Mouse (Mus musculus) limb, embryonic 10.5 days (tissue): ENCODE data around the gene Iqschfp. TPM values are rescaled to one million over a fixed set of nuclear protein-coding genes. Genes with fewer than 3 reads are reported as not detected.

Experiments
- DNase-seq: peaks from one replicate; pipeline ENCODE4 v3.0.0-alpha.2; 2017; ENCODE audit warnings: low spot score
- H3K27ac ChIP-seq: fragments of 300-500 bp; sonication (generic); 2 replicates; pipeline ENCODE4 v1.5.1; 2016; ENCODE audit warnings: mild to moderate bottlenecking
- H3K27me3 ChIP-seq: fragments of 300-500 bp; sonication (generic); 2 replicates; pipeline ENCODE4 v1.6.1; 2016; ENCODE audit warnings: low read depth, mild to moderate bottlenecking; ENCODE audit not compliant: poor library complexity, severe bottlenecking
- H3K36me3 ChIP-seq: fragments of 300-500 bp; sonication (generic); 2 replicates; pipeline ENCODE4 v1.6.1; 2016; ENCODE audit warnings: mild to moderate bottlenecking, moderate library complexity
- H3K4me1 ChIP-seq: fragments of 300-500 bp; sonication (generic); 2 replicates; pipeline ENCODE4 v1.6.1; 2016
- H3K4me3 ChIP-seq: fragments of 300-500 bp; sonication (generic); 2 replicates; pipeline ENCODE4 v1.5.1; 2016; ENCODE audit warnings: mild to moderate bottlenecking, moderate library complexity
- H3K9me3 ChIP-seq: fragments of 300-500 bp; sonication (generic); replicated peaks from 2 replicates; pipeline ENCODE4 v1.6.1; 2016; ENCODE audit warnings: mild to moderate bottlenecking
- WGBS: fragments of 180-500 bp; shearing (Covaris S2); methylation state at CpG from one replicate; pipeline ENCODE4 v1.1.7; 2016; 5-methylcytosine and 5-hydroxymethylcytosine counted together
- polyA plus RNA-seq: library from polyadenylated mRNA; unstranded; fragments of >200 nt; fragmentation: Nextera tagmentation; extraction: Ambion mirVana; gene quantifications from 2 replicates; pipeline ENCODE4 v1.2.1, GENCODE M21; 2016

Gene Iqschfp
- polyA plus RNA-seq, 1 experiment from 2014 or later = not detected

GRCm38 (mm10) chr3:68669418-68669974 is 777.5 kb downstream of the Iqschfp start:
- no peaks in the 10 kb centered on the region for H3K27me3 ChIP-seq
- WGBS = 82% methylated on average over 5 of the region's 5 CpGs
- no peak overlapping the region for H3K4me3 ChIP-seq
- no peak overlapping the region for H3K27ac ChIP-seq
- H3K4me1 ChIP-seq = peaks cover 6% of the 10 kb centered on the region; the same call in 1 of the 2 replicates
- H3K9me3 ChIP-seq = no peaks in the 10 kb centered on the region
- no peak for DNase-seq
- H3K36me3 ChIP-seq = no peaks in the 10 kb centered on the region

- peaks cover 11% of the 10 kb centered on the region for H3K4me1 ChIP-seq
- no peak overlapping the region for H3K4me3 ChIP-seq
- H3K27ac ChIP-seq = no peak overlapping the region
- 61% methylated on average over 2 of the region's 2 CpGs for WGBS
- DNase-seq = no peak
- no peaks in the 10 kb centered on the region for H3K9me3 ChIP-seq
- H3K36me3 ChIP-seq = no peaks in the 10 kb centered on the region
- no peaks in the 10 kb centered on the region for H3K27me3 ChIP-seq
Measured at GRCm38 (mm10) chr3:68674721-68675120, 782.7 kb downstream of the Iqschfp start.

GRCm38 (mm10) chr3:68675216-68675835 is 783.3 kb downstream of the Iqschfp start:
- WGBS = 88% methylated on average over 12 of the region's 12 CpGs
- Histone ChIP-seq H3K27ac (no peak overlapping the region), H3K4me3 (no peak overlapping the region), H3K36me3 (no peaks in the 10 kb centered on the region), H3K4me1 (peaks cover 11% of the 10 kb centered on the region), H3K27me3 (no peaks in the 10 kb centered on the region), H3K9me3 (no peaks in the 10 kb centered on the region)
- no peak for DNase-seq

Other genes with a start within 250 kb of the Iqschfp start
- not detected in 2 replicates for gene Iqcj, start within 50 bp of the Iqschfp start, polyA plus RNA-seq
- gene Schip1, start 172.6 kb downstream of the Iqschfp start, polyA plus RNA-seq = 22.9 and 28.9 TPM in 2 replicates